In the genomic region with DNA sequence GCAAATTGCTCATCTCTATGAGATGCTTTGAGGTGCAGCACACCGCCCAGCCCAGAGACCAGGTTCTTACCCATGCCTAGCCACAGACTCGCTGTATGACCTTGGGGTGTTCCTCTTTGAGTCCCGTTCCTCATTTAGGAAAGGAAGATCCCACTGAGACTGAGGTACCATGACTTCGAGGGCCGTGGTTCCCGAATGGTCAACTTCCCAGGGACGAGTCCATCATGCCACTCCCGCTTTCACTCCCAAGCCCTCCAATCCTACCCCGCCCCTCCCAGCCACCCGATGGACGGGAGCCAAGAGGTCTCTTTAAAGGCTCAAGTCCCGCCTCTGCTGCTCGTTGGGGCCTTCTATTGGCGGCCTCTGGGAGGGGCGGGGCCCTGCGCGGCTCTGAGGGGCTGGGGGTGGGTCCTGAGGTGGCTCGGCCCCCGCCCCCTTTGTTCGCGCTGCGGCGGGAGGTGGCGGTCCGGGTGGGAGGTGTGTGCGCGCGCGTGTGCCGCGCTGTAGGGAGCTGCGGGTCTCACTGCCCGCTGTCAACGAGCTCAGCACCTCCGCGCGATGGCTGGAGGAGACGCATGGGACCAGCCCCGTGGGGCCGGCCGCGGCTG, we compare ENCODE assay signal across 8 mouse cellular contexts. TPM values are rescaled to one million over a fixed set of nuclear protein-coding genes. Genes with fewer than 3 reads are reported as not detected.
DNase-seq lines count a peak whose midpoint lies in the region; ATAC-seq and TF ChIP-seq lines count a peak whose summit lies in the region.

A gene (plus strand): TSS at position 439 of the 608 bp plus-strand sequence.

- ATAC-seq in midbrain, embryonic 12.5 days (ENCODE audit: low FRiP score, low read depth) = peak; percentile 93

- peak within 1 kb of the TSS; percentile 93 for H3K27ac ChIP-seq in limb, embryonic 10.5 days
- H3K27ac ChIP-seq in midbrain, embryonic 12.5 days (replicated peaks) = peak within 1 kb of the TSS; percentile 90
- peak within 1 kb of the TSS; percentile 77 for H3K27ac ChIP-seq in small intestine, adult 2 months (ENCODE audit: insufficient read depth, low read depth, low read length)

- H3K4me2 ChIP-seq in midbrain, embryonic 12.5 days (replicated peaks) = peak within 1 kb of the TSS; percentile 84

- peaks cover 10% of the 10 kb centered on the region; the same call in 1 of the 2 replicates for H3K27me3 ChIP-seq in limb, embryonic 10.5 days (ENCODE audit: low read depth, poor library complexity, severe bottlenecking)
- H3K27me3 ChIP-seq in midbrain, embryonic 12.5 days = peaks cover 39% of the 10 kb centered on the region
- H3K27me3 ChIP-seq in small intestine, adult 2 months (ENCODE audit: control insufficient read depth, insufficient read depth, low read length) = no peaks in the 10 kb centered on the region

- peak; percentile 79 for TF ChIP-seq POLR2A in small intestine, adult 2 months (IDR thresholded peaks at IDR 0.05; ENCODE audit: low read depth, low read length)

- 1% methylated on average over 42 of the region's 42 CpGs for WGBS in limb, embryonic 10.5 days
- under 1% methylated on average over 42 of the region's 42 CpGs for WGBS in midbrain, embryonic 12.5 days
- WGBS in small intestine, adult 2 months = 2% methylated on average over 42 of the region's 42 CpGs

- TF ChIP-seq CTCF in small intestine, adult 2 months (IDR thresholded peaks at IDR 0.05; ENCODE audit: extremely low read depth, insufficient read length, insufficient replicate concordance, low read depth, low read length) = no peak

- H3K9me3 ChIP-seq in limb, embryonic 10.5 days (replicated peaks) = 0 out of 2 replicates have a peak, but pooled peaks cover 1% of the 10 kb centered on the region
- H3K9me3 ChIP-seq in midbrain, embryonic 12.5 days = no peaks in the 10 kb centered on the region

- no peaks in the 10 kb centered on the region for H3K36me3 ChIP-seq in limb, embryonic 10.5 days
- H3K36me3 ChIP-seq in midbrain, embryonic 12.5 days = no peaks in the 10 kb centered on the region
- no peaks in the 10 kb centered on the region for H3K36me3 ChIP-seq in small intestine, adult 2 months (ENCODE audit: control insufficient read depth, insufficient read depth, low read length)

- peak within 1 kb of the TSS; percentile 79 for H3K4me3 ChIP-seq in limb, embryonic 10.5 days
- H3K4me3 ChIP-seq in midbrain, embryonic 12.5 days = peak within 1 kb of the TSS; percentile 88
- H3K4me3 ChIP-seq in small intestine, adult 2 months (ENCODE audit: low read depth, low read length) = peak within 1 kb of the TSS; percentile 76

- H3K4me1 ChIP-seq in limb, embryonic 10.5 days = peaks cover 92% of the 10 kb centered on the region
- peaks cover 55% of the 10 kb centered on the region for H3K4me1 ChIP-seq in midbrain, embryonic 12.5 days
- peaks cover 47% of the 10 kb centered on the region for H3K4me1 ChIP-seq in small intestine, adult 2 months (ENCODE audit: control insufficient read depth, insufficient read depth, insufficient read length, low read length)

- H3K9ac ChIP-seq in midbrain, embryonic 12.5 days (replicated peaks) = peak within 1 kb of the TSS; percentile 94

- DNase-seq in adrenal gland, adult 8-10 months = peak; percentile 87
- peak; percentile 89 for DNase-seq in embryo, embryonic 11.5 days (ENCODE audit: low read depth, low spot score)
- DNase-seq in heart, adult 18-20 months = peak; percentile 90 to 91
- peak; percentile 79 for DNase-seq in kidney, adult 18-20 months
- peak; percentile 96 for DNase-seq in limb, embryonic 10.5 days (ENCODE audit: low spot score)
- DNase-seq in adipocyte (ENCODE audit: low spot score) = no peak

RNA-seq across cellular contexts. Expression of the gene that starts here (rescaled TPM):
- 10 to 100 TPM in 2 of 4 experiments, 1 to 10 TPM in 2; 3.8 to 12.3 (median 7.6) TPM for total RNA-seq in adrenal gland, adult 8-10 months (2022)
- total RNA-seq in heart, adult 18-20 months (2021) = 1 to 10 TPM in 1 of 2 experiments, under 1 TPM in 1; 0.77 to 2.6 TPM
- 7.2 and 10.9 TPM in 2 replicates for polyA plus RNA-seq in limb, embryonic 10.5 days (2016; fragmentation: Nextera tagmentation; extraction: Ambion mirVana)
- polyA plus RNA-seq in midbrain, embryonic 12.5 days (2016; fragmentation: Nextera tagmentation; extraction: Ambion mirVana) = 30.8 and 34.2 TPM in 2 replicates
- polyA plus RNA-seq in small intestine, adult 2 months (2012; rRNA removed) = 12.4 and 28.6 TPM in 2 replicates
